Mouse (Mus musculus) frontal cortex, adult 2 months (tissue): ENCODE results near the gene Zfp672. TPM values are rescaled to one million over a fixed set of nuclear protein-coding genes. Genes with fewer than 3 reads are reported as not detected.

Experiments used
- DNase-seq, 2 experiments: peaks; one replicate each; pipeline ENCODE4 v3.0.0; 2022; ENCODE audit warnings: low spot score in 1 of 2; ENCODE audit errors: extremely low spot score in 1 of 2
- polyA plus RNA-seq: library from polyadenylated mRNA; depleted of rRNA; stranded (reverse); fragments of >200 nt; gene quantifications from 2 replicates; pipeline ENCODE4 v1.2.3, GENCODE M21; 2012; rRNA removed

Gene Zfp672
- polyA plus RNA-seq, 1 experiment: 52.2 TPM

GRCm38 (mm10) chr11:58292791-58293190 is 37.3 kb downstream of the Zfp672 start:
- no peak for DNase-seq

DNA sequence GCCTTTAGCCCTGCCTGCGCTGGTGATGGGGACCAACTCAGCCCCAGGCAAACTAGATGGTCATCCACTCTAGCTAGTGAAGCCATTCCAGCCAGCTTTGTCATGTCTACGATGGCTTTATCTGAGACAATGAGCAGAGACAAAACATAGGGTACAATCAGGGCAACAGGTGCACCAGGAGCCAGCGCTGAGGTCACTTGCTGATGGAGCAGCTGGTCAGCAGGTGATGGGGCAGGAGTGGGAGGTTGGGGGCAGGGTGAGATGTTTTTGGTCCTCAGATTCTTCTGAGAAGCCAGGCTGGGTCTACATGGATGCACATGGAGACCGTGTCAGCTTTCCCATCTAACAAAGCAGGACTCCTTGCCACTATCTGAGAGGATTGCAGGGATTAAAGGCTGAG is 39.3 kb downstream of the Zfp672 start:
- no peak for DNase-seq

DNA sequence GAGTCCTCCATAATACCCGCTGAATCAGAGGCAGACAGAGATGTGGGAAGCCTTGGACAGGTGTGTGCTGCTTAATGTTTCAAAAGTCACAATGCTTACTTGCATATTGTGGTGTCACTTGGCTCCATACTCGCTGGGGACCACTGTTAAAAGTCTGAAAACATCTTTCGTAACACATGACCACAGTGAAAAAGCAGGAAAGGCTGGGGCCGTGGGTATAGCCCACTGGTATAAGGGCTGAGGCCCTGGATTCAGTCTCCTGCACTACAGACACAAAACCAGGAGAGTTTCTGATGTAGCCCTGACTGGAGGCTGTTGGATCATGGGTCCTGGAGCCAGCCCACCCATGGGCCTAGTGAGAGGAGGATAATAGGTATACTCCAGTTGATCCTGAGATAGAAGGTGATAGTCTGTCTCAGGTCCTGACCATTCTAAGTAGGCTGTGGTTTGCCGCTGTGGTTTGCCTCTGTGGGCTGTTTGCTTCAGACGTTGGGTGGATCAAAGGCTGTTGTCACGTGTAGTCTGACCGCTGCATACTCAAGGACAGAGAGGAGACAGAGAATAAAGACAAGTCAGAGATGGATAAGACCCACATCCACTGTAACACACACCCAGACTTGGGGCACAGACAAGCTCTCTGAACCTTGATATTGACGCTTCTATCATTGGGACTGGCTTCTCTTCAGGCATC is 40.0 kb downstream of the Zfp672 start:
- no peak for DNase-seq

- no peak for DNase-seq
Measured at GRCm38 (mm10) chr11:58282518-58282917, 47.6 kb downstream of the Zfp672 start.

DNA sequence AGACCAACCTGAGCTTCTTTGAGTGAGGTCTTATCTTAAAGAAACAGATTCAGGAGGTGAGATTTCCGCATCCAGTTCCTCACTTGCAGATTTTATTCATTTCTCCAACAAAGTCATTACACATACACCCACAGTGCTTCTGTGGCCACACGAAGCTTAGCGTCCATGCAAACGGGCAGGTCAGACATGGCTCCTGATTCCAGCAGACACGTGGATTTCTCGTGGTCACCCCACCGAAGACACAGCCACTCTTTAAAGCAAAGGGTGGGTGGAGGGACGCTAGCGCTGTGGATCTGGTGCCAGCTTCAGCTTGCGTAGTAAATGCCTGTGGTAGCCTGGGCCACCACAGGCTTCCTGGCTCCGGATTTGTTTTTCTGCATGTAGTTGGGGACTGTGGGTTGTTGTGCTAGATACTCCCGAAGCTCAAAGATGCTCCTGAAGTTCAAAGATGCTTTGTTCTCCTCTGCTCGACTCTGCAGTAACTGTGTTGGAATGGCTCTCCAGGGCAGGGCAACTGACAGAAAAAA is 48.1 kb downstream of the Zfp672 start:
- no peak for DNase-seq

DNA sequence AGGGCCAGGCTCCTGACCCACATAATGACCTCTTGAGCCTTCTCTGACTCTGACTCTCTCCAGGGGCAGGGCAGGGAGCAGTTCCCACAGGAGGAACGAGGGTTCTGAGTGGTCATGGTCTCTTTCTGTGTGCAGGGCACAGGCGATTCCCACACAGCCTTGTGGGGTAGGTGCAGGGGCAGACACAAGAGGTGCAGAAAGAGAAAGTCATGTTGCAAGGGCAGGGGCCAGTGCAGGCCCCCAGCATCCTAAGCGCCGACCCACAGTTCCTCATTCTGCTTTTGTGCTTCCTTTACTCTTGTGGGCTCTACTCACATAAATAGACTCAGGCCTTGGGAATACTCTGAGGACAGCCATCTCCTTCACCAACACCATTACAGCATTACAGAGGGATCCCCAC is 54.4 kb downstream of the Zfp672 start:
- no peak for DNase-seq

GRCm38 (mm10) chr11:58274572-58274971 is 55.6 kb downstream of the Zfp672 start, which contains the start of gene 4930438A08Rik:
4930438A08Rik (plus strand) TSS chr11:58274799.
- DNase-seq: no peak

GRCm38 (mm10) chr11:58268285-58268684 is 61.9 kb downstream of the Zfp672 start:
- DNase-seq: no peak

Other genes starting within 250 kb of the Zfp672 start
- gene Gm12248, start 237.2 kb downstream of the Zfp672 start, polyA plus RNA-seq: not detected in 2 replicates
- 74.1 and 77.3 TPM in 2 replicates for gene Cnot8, start 226.2 kb downstream of the Zfp672 start, polyA plus RNA-seq
- gene Gemin5, start 161.8 kb downstream of the Zfp672 start, polyA plus RNA-seq: 8.3 and 9.5 TPM in 2 replicates
- gene Mrpl22, start 158.7 kb downstream of the Zfp672 start, polyA plus RNA-seq: 45.4 and 58.9 TPM in 2 replicates
- gene Igtp, start 130.8 kb downstream of the Zfp672 start, polyA plus RNA-seq: 6.8 and 7.1 TPM in 2 replicates
- gene Irgm2, start 130.7 kb downstream of the Zfp672 start, polyA plus RNA-seq: 5.0 and 5.1 TPM in 2 replicates
- not detected in 2 replicates for gene 4930438A08Rik, start 55.5 kb downstream of the Zfp672 start, polyA plus RNA-seq
- 59.6 and 63.7 TPM in 2 replicates for gene Zfp692, start 23.3 kb downstream of the Zfp672 start, polyA plus RNA-seq
- gene Sh3bp5l, start 385 bp upstream of the Zfp672 start, polyA plus RNA-seq: 39.9 and 40.8 TPM in 2 replicates
- gene Lypd8, start 48.7 kb upstream of the Zfp672 start, polyA plus RNA-seq: 0.16 and 0.25 TPM in 2 replicates
- gene 1810065E05Rik, start 90.8 kb upstream of the Zfp672 start, polyA plus RNA-seq: not detected in 2 replicates
- gene Gm12253, start 102.2 kb upstream of the Zfp672 start, polyA plus RNA-seq: not detected in 2 replicates
- not detected in 2 replicates for gene Lypd9, start 122.6 kb upstream of the Zfp672 start, polyA plus RNA-seq
- gene Olfr30, start 131.9 kb upstream of the Zfp672 start, polyA plus RNA-seq: 0.06 TPM in 1 of 2 replicates, not detected in the other
- 0.02 TPM in 1 of 2 replicates, not detected in the other for gene Olfr332, start 162.2 kb upstream of the Zfp672 start, polyA plus RNA-seq
- not detected in 2 replicates for gene Olfr331, start 172.2 kb upstream of the Zfp672 start, polyA plus RNA-seq
- gene Olfr330, start 204.5 kb upstream of the Zfp672 start, polyA plus RNA-seq: not detected in 2 replicates
- gene Olfr329-ps, start 216.1 kb upstream of the Zfp672 start, polyA plus RNA-seq: not detected in 2 replicates
- not detected in 2 replicates for gene Olfr328, start 225.3 kb upstream of the Zfp672 start, polyA plus RNA-seq
- not detected in 2 replicates for gene Olfr224, start 240.2 kb upstream of the Zfp672 start, polyA plus RNA-seq
- gene Olfr325, start 247.4 kb upstream of the Zfp672 start, polyA plus RNA-seq: not detected in 2 replicates